Mouse (Mus musculus) right cerebral cortex, adult 2 months (tissue): ENCODE measurements around the gene Tpcn1.
"Not testable (repeated sequence)": the region's sequence is repeated elsewhere in the genome, so short reads cannot be mapped to it uniquely, and the experiment has no call there.

Source experiments
- DNase-seq, 2 experiments: peaks; one replicate each; pipeline ENCODE4 v3.0.0; 2021 to 2022; ENCODE audit warnings: low spot score in 2 of 2

Tpcn1 gene

DNA sequence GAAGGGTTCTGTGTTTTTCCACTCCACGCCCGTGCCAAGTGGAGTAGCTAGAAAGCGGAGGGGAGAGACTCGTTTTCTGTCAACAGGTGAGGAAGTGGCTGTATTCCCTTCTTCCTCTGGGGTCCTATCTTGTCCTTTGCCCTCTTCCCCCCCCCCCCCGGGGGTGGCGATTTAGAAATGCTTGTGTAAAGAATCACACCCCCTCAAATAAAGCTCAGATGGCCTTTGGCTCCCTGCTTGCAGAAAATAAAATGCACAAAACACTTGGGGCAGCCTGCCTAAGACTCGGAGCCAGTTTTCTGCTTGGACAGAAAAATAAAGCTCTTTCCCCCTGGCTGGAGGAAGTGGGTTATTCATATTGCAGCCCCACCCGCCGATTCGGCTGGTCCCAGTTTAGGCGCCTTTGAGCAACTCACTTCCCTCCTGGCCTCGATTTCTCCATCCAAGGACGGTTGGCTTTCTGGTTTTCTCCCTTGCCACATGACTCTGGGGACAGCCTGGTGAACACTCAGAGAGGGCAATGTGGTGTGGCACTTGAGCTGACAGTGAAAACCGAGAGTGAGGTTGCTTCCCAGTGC lies 76.7 kb downstream of the Tpcn1 start:
- DNase-seq: no peak

DNA sequence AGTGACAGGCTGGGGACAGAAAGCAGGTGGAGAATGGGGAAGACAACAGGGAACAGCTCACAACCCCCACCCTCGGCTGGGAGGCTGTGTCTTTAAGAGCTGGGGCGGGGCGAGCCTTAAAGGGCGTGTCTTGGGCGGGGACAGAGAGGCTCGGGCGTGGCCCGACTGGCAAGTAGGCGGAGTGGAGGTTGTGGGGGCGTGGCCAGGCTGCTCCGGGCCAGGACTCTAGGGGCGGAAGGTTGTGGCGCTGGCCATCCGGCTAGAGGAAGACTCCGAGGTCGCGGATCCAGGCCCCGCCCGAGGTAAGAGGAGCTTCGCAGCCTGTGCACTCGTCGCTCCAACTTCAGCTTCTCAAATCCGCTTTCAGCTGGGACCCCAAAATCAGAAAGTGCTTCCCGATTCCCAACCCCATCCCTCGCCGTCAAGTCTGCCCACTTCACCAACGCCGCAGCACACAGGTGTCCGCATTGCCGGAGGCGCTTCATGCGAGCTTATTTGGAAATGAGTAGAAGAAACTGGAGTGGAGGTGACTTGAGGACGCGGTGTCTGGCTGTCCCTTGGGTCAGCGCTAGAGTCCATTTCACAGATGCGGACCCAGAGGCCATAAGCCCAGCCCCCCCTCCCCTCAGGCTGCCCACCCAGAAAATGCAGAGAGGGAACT lies 77.4 kb downstream of the Tpcn1 start, which contains the start of gene Slc8b1:
Slc8b1 (plus strand) TSS at position 187 of the 661 bp plus-strand sequence.
- DNase-seq: peak; percentile 76 to 80

GRCm38 (mm10) chr5:120507311-120507710 lies 81.2 kb downstream of the Tpcn1 start:
- no peak for DNase-seq

- no peak for DNase-seq
Observed at GRCm38 (mm10) chr5:120506490-120506889, 82.0 kb downstream of the Tpcn1 start.

GRCm38 (mm10) chr5:120505781-120506180 lies 82.7 kb downstream of the Tpcn1 start:
- no peak for DNase-seq

DNA sequence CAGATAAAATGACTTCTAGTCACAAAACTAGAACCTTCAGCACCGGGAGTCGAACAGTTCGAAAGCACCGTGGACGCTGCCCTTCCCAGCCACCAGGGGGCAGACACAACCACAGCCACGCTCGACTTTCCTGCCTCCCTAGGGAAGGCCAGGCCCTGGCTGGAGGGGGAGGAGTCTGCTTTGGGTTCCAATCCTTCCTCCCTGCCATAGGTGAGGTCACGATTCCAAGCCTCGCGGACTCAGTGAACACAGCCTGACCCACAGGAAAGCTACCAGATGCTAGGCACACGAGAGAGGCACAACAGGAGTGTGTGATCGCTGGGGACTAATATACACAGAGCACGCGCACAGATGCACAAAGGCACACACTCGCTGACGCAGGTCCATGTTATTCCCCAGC lies 83.1 kb downstream of the Tpcn1 start:
- DNase-seq: peak; percentile 74 to 79

DNA sequence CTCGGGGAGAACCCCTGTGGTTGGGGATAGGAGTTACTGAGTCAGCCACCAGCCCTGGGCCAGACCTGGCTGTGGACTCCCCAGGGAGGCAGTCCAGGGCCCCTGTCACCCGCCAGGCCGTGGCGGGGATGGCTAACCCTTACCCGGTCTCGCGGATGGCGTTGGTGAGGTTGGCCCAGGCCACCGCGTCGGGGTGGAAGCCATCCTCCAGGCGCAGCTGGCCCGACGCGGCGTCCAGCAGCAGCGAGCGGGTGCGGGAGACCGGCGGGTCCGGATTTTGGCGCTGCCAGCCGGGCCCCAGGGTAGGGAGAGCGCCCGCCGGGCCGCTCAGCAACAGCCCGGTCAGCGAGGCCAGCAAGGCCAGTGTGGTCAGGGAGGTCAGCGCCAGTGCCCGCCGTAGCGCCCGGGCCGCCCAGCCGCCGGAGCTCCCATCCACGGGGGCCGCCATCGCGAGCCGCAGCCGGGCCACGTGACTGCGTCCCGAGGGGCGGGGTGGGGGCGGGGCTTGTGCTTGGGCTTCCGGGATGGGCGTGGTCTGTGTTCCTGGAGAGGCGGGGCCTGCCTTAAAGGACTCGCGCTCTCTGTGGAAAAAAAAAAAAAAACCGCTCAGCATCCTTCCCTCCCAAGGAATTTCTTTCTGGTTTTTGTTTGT lies 85.2 kb downstream of the Tpcn1 start, which contains the start of gene Plbd2:
Plbd2 (minus strand) TSS at position 482 of the 652 bp plus-strand sequence.
- peak; percentile 74 to 75 for DNase-seq

DNA sequence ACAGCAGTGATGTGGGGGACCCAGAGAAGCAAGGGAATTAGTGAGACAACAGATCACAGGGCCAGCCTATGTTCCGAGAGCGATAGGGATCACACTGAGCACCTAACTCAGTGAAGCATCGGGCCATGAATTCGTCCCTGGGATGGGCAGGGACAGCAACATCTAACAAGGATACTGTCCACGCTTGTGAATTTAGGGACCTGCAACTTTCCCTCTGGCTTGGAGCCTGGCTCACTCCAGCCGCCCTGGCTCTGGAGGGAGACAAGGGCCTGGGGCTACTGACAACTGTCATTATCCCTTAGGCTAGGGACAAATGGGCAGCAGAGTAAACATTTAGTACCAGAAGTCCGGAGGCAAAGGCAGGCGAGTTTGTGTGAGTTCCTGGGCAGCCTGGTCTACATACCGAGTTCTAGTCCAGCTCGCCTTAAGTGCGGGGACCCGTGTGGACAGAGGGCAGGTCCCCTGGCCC lies 85.8 kb downstream of the Tpcn1 start:
- no peak for DNase-seq

DNA sequence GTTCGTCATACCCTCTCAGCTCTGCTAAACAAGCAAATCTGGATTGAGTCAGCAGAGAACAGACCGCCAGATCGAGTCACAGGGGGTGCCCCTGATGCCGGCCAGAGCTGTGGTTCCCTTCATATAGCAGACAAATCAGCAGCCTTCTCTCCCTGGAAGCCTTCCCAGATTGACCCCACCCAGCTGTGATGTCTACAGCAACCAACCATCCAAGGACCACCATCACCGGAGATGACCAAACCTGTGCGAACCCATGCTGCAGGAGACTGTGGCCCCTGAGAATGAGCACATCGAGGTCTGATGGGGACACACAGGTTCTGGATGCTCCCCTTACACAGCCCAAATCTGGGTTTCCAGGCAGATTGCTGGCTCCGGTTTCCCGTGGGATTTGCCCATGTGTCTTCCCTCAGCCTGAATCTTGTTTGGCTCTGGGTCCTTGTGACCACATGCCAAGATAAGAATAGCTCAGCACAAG lies 86.3 kb downstream of the Tpcn1 start:
- DNase-seq: peak; percentile 37 to 43

GRCm38 (mm10) chr5:120500609-120501008 lies 87.9 kb downstream of the Tpcn1 start:
- not testable (repeated sequence) for DNase-seq

- no peak for DNase-seq
Observed at GRCm38 (mm10) chr5:120499202-120499601, 89.3 kb downstream of the Tpcn1 start.

DNA sequence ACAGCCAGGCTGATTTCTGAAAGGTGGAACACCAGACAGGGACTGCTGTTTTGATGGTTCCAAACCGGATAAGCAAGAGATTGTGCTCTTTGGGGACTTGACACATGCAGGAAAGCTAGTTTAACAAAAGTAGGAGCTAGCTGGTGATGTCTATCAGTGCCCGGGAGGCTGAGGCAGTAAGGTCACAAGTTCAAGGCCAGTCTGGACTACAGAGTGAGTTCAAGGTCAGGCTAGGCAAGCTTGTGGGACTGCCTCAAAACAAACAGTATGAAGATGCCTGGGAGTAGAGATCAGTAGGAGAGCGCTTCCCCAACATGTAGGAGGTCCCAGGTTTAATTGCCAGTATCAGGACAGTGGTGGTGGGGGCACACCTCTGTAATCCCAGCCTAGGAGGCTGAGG lies 91.4 kb downstream of the Tpcn1 start:
- DNase-seq: no peak

GRCm38 (mm10) chr5:120495703-120496226 lies 92.7 kb downstream of the Tpcn1 start:
- no peak for DNase-seq

DNA sequence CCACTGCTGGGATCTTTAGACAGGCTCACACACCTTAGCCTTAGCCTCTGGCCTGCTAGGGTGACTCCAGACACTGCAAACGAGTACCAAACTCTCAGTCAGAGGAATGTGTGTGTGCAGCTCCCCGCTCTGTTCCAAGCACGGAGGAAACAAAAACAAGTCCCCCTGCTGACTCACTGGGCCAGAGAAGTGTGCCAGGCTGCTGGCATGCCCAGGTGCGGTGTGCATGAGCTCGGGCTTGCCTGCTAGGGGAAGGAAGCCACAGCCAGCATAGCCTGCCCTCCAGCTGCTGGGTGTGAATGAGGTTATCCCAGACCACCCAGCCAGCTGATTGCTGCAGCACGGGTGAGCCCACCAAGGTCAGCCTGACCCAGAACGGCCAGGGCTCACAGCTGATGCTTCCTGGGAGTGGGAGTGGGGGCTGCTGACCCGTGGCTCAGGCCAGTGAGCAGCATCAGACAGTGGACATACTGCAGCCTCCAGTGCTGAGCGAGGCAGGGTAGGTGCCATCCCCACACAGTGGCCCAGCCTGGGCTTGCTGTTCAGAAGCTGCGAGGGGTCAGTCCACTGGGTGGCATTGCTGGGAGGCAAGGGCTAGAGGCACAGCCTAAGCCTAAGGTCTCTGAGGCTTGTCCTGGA lies 93.3 kb downstream of the Tpcn1 start:
- peak in 1 of 2 experiments; percentile 36 for DNase-seq

DNA sequence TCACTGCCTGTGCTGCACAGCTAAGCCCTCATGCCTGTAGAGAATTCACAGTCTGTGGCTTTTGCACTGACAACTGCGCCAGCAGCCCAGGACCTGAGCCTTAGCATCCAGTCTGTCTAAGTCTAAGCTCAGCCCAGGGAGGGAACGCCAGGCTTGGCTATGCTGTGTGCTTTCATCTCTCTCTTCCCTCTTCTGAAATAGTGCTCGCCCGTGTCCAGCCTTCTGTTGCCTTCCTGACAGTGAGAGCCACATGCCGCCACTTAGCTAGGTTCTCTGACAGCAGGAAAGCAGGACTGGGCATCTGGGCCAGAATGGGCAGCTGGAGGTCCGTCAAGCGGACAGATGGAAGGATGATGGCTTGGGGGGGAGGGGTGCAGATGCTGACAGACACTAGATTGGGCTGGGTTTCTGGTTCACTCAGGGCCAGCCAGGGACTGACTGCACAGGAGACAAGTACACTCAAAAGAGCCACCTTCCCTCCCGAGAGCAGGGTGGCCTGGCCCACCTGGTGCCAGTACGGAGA lies 94.5 kb downstream of the Tpcn1 start:
- DNase-seq: no peak

GRCm38 (mm10) chr5:120493440-120493839 lies 95.0 kb downstream of the Tpcn1 start:
- no peak for DNase-seq

- DNase-seq: no peak
Observed at GRCm38 (mm10) chr5:120492437-120492836, 96.0 kb downstream of the Tpcn1 start.

- peak in 1 of 2 experiments; percentile 35 for DNase-seq
Observed at GRCm38 (mm10) chr5:120490679-120491192, 97.7 kb downstream of the Tpcn1 start.

GRCm38 (mm10) chr5:120487844-120488243 lies 100.6 kb downstream of the Tpcn1 start:
- DNase-seq: no peak
